Mouse (Mus musculus): ENCODE measurements around the gene Shisa3. TPM values are rescaled to one million over a fixed set of nuclear protein-coding genes. Genes with fewer than 3 reads are reported as not detected.

Gene Shisa3
- polyA plus RNA-seq, 1 experiment = not detected

GRCm38 (mm10) chr5:67629440-67629839 lies 21.8 kb downstream of the Shisa3 start:
- Histone ChIP-seq H3K27me3 (ENCODE audit: control insufficient read depth, insufficient read depth, insufficient read length) (no peaks in the 10 kb centered on the region), H3K79me2 (ENCODE audit: control insufficient read depth, insufficient read depth) (no peaks in the 10 kb centered on the region), H3ac (ENCODE audit: control insufficient read depth, insufficient read length, low read depth) (no peak overlapping the region), H3K79me3 (ENCODE audit: low read depth) (no peaks in the 10 kb centered on the region), H3K36me3 (ENCODE audit: control insufficient read depth, insufficient read depth) (no peaks in the 10 kb centered on the region), H3K4me3 (ENCODE audit: insufficient read depth, poor library complexity, severe bottlenecking) (no peak overlapping the region)
- TF ChIP-seq MAX (IDR thresholded peaks at IDR 0.05) (no peak), MYOG (IDR thresholded peaks at IDR 0.05; ENCODE audit: control insufficient read depth, extremely low read depth, insufficient read length) (no peak), USF1 (IDR thresholded peaks at IDR 0.05; ENCODE audit: low read depth) (no peak), CEBPB (IDR thresholded peaks at IDR 0.05; ENCODE audit: low read depth) (no peak), MYOD1 (IDR thresholded peaks at IDR 0.05; ENCODE audit: control insufficient read depth, insufficient read length, low read depth) (no peak), CTCF (IDR thresholded peaks at IDR 0.05; ENCODE audit: control insufficient read depth, insufficient read depth, insufficient read length) (no peak), FOSL1 (IDR thresholded peaks at IDR 0.05; ENCODE audit: insufficient read depth, low read length, poor library complexity, severe bottlenecking) (no peak)

- no peak overlapping the region for H3ac ChIP-seq (ENCODE audit: control insufficient read depth, insufficient read length, low read depth)
- TF ChIP-seq CEBPB (IDR thresholded peaks at IDR 0.05; ENCODE audit: low read depth) = no peak
- no peak for TF ChIP-seq CTCF (IDR thresholded peaks at IDR 0.05; ENCODE audit: control insufficient read depth, insufficient read depth, insufficient read length)
- TF ChIP-seq MYOD1 (IDR thresholded peaks at IDR 0.05; ENCODE audit: control insufficient read depth, insufficient read length, low read depth) = no peak
- no peak for TF ChIP-seq USF1 (IDR thresholded peaks at IDR 0.05; ENCODE audit: low read depth)
- no peak for TF ChIP-seq MAX (IDR thresholded peaks at IDR 0.05)
- no peak for TF ChIP-seq MYOG (IDR thresholded peaks at IDR 0.05; ENCODE audit: control insufficient read depth, extremely low read depth, insufficient read length)
- TF ChIP-seq FOSL1 (IDR thresholded peaks at IDR 0.05; ENCODE audit: insufficient read depth, low read length, poor library complexity, severe bottlenecking) = no peak
- no peaks in the 10 kb centered on the region for H3K36me3 ChIP-seq (ENCODE audit: control insufficient read depth, insufficient read depth)
- H3K79me2 ChIP-seq (ENCODE audit: control insufficient read depth, insufficient read depth) = no peaks in the 10 kb centered on the region
- H3K4me3 ChIP-seq (ENCODE audit: insufficient read depth, poor library complexity, severe bottlenecking) = no peak overlapping the region
- no peaks in the 10 kb centered on the region for H3K27me3 ChIP-seq (ENCODE audit: control insufficient read depth, insufficient read depth, insufficient read length)
- no peaks in the 10 kb centered on the region for H3K79me3 ChIP-seq (ENCODE audit: low read depth)
These were observed 22.2 kb downstream of the Shisa3 start for GRCm38 (mm10) chr5:67629861-67630260.

GRCm38 (mm10) chr5:67631261-67631660 lies 23.6 kb downstream of the Shisa3 start:
- Histone ChIP-seq H3K4me3 (ENCODE audit: insufficient read depth, poor library complexity, severe bottlenecking) (no peak overlapping the region), H3K79me2 (ENCODE audit: control insufficient read depth, insufficient read depth) (no peaks in the 10 kb centered on the region), H3K27me3 (ENCODE audit: control insufficient read depth, insufficient read depth, insufficient read length) (no peaks in the 10 kb centered on the region), H3K36me3 (ENCODE audit: control insufficient read depth, insufficient read depth) (no peaks in the 10 kb centered on the region), H3K79me3 (ENCODE audit: low read depth) (no peaks in the 10 kb centered on the region), H3ac (ENCODE audit: control insufficient read depth, insufficient read length, low read depth) (no peak overlapping the region)
- TF ChIP-seq CEBPB (IDR thresholded peaks at IDR 0.05; ENCODE audit: low read depth) (no peak), CTCF (IDR thresholded peaks at IDR 0.05; ENCODE audit: control insufficient read depth, insufficient read depth, insufficient read length) (no peak), FOSL1 (IDR thresholded peaks at IDR 0.05; ENCODE audit: insufficient read depth, low read length, poor library complexity, severe bottlenecking) (no peak), USF1 (IDR thresholded peaks at IDR 0.05; ENCODE audit: low read depth) (no peak), MYOG (IDR thresholded peaks at IDR 0.05; ENCODE audit: control insufficient read depth, extremely low read depth, insufficient read length) (no peak), MAX (IDR thresholded peaks at IDR 0.05) (no peak), MYOD1 (IDR thresholded peaks at IDR 0.05; ENCODE audit: control insufficient read depth, insufficient read length, low read depth) (no peak)

- no peak overlapping the region for H3K4me3 ChIP-seq (ENCODE audit: insufficient read depth, poor library complexity, severe bottlenecking)
- TF ChIP-seq FOSL1 (IDR thresholded peaks at IDR 0.05; ENCODE audit: insufficient read depth, low read length, poor library complexity, severe bottlenecking) = no peak
- no peak for TF ChIP-seq MAX (IDR thresholded peaks at IDR 0.05)
- TF ChIP-seq USF1 (IDR thresholded peaks at IDR 0.05; ENCODE audit: low read depth) = no peak
- no peak for TF ChIP-seq MYOG (IDR thresholded peaks at IDR 0.05; ENCODE audit: control insufficient read depth, extremely low read depth, insufficient read length)
- no peak for TF ChIP-seq MYOD1 (IDR thresholded peaks at IDR 0.05; ENCODE audit: control insufficient read depth, insufficient read length, low read depth)
- TF ChIP-seq CTCF (IDR thresholded peaks at IDR 0.05; ENCODE audit: control insufficient read depth, insufficient read depth, insufficient read length) = no peak
- TF ChIP-seq CEBPB (IDR thresholded peaks at IDR 0.05; ENCODE audit: low read depth) = no peak
- no peaks in the 10 kb centered on the region for H3K27me3 ChIP-seq (ENCODE audit: control insufficient read depth, insufficient read depth, insufficient read length)
- no peaks in the 10 kb centered on the region for H3K79me2 ChIP-seq (ENCODE audit: control insufficient read depth, insufficient read depth)
- H3K36me3 ChIP-seq (ENCODE audit: control insufficient read depth, insufficient read depth) = no peaks in the 10 kb centered on the region
- no peaks in the 10 kb centered on the region for H3K79me3 ChIP-seq (ENCODE audit: low read depth)
- no peak overlapping the region for H3ac ChIP-seq (ENCODE audit: control insufficient read depth, insufficient read length, low read depth)
These were observed 25.6 kb downstream of the Shisa3 start for GRCm38 (mm10) chr5:67633138-67633782.

GRCm38 (mm10) chr5:67633831-67634268 lies 26.2 kb downstream of the Shisa3 start:
- Histone ChIP-seq H3K36me3 (ENCODE audit: control insufficient read depth, insufficient read depth) (no peaks in the 10 kb centered on the region), H3K79me2 (ENCODE audit: control insufficient read depth, insufficient read depth) (no peaks in the 10 kb centered on the region), H3K27me3 (ENCODE audit: control insufficient read depth, insufficient read depth, insufficient read length) (no peaks in the 10 kb centered on the region), H3ac (ENCODE audit: control insufficient read depth, insufficient read length, low read depth) (no peak overlapping the region), H3K79me3 (ENCODE audit: low read depth) (no peaks in the 10 kb centered on the region), H3K4me3 (ENCODE audit: insufficient read depth, poor library complexity, severe bottlenecking) (no peak overlapping the region)
- TF ChIP-seq MYOD1 (IDR thresholded peaks at IDR 0.05; ENCODE audit: control insufficient read depth, insufficient read length, low read depth) = no peak
- no peak for TF ChIP-seq USF1 (IDR thresholded peaks at IDR 0.05; ENCODE audit: low read depth)
- no peak for TF ChIP-seq CEBPB (IDR thresholded peaks at IDR 0.05; ENCODE audit: low read depth)
- TF ChIP-seq CTCF (IDR thresholded peaks at IDR 0.05; ENCODE audit: control insufficient read depth, insufficient read depth, insufficient read length) = no peak
- no peak for TF ChIP-seq MYOG (IDR thresholded peaks at IDR 0.05; ENCODE audit: control insufficient read depth, extremely low read depth, insufficient read length)
